Mouse (Mus musculus) liver, embryonic 14.5 days (tissue): Measurements from ENCODE around the gene Ncapg.

Experiments used
- CTCF ChIP-seq: IDR thresholded peaks from 2 replicates; pipeline ENCODE4 v1.5.1; 2016; ENCODE audit warnings: antibody characterized with exemption, low read depth, control low read depth
- EP300 ChIP-seq: IDR thresholded peaks from 2 replicates; pipeline ENCODE4 v1.6.1; 2016; ENCODE audit warnings: antibody characterized with exemption, low read depth

DNA sequence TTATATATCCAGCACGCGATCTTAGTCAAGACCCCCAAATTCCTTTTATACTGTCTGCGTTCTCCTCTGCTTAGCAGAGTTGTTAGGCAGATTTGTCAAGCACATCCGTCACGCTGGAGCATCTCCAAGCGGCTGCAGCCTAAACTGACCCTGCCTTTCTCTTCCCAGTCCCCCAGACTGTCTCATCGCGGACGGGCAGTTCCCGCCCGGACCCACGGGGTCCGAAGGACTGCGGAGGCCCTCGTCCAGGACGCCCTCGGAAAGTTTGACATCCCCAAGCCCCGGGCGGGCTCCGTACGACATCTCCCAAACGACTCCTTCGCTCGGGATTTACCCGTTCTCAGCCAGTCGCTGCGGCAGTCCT lies 503 bp upstream of the Ncapg start:
- TF ChIP-seq CTCF (no peak), EP300 (no peak)
